Mouse (Mus musculus) lung, postnatal 0 days (tissue): Measurements from ENCODE around the gene Gm49486.

ENCODE experiments used
- CTCF ChIP-seq: IDR thresholded peaks from 2 replicates; pipeline ENCODE4 v1.5.1; 2016; ENCODE audit warnings: antibody characterized with exemption, mild to moderate bottlenecking
- EP300 ChIP-seq: IDR thresholded peaks from 2 replicates; pipeline ENCODE4 v1.6.1; 2016; ENCODE audit warnings: antibody characterized with exemption, mild to moderate bottlenecking, control low read depth

- TF ChIP-seq CTCF (no peak), EP300 (no peak)
Observed at GRCm38 (mm10) chr15:79285399-79285798, 56.2 kb downstream of the Gm49486 start, which contains the start of gene Baiap2l2.
